Mouse (Mus musculus) stomach, postnatal 0 days (tissue): Measurements from ENCODE around the gene Hdgfl3.

ENCODE experiments used
- CTCF ChIP-seq: IDR thresholded peaks from 2 replicates; pipeline ENCODE4 v1.5.1; 2016; ENCODE audit warnings: antibody characterized with exemption, low read depth, mild to moderate bottlenecking, moderate library complexity
- EP300 ChIP-seq: optimal IDR thresholded peaks from 2 replicates; pipeline ENCODE3; 2016; ENCODE audit warnings: antibody characterized with exemption

DNA sequence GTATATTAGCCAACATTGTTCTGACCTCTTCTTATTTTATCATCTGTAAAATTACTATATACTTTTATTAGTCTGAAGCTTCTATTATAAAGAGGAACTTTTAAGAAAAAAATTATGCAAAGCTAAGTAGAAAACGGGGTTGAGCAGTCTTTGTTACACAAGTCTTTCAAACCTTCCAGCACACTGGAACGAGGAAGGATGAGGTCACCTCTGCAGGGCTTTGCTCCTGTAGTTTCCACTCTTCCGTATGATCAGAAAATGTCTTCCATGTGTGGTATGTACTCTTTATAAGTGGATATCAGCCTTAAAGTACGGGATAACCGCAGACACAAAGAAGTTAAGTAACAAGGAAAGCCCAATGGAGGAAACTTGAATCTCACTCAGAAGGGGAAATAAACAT lies 98.8 kb downstream of the Hdgfl3 start:
- TF ChIP-seq CTCF (no peak), EP300 (no peak)
